ENCODE assay signal across 8 mouse cellular contexts in the genomic region with DNA sequence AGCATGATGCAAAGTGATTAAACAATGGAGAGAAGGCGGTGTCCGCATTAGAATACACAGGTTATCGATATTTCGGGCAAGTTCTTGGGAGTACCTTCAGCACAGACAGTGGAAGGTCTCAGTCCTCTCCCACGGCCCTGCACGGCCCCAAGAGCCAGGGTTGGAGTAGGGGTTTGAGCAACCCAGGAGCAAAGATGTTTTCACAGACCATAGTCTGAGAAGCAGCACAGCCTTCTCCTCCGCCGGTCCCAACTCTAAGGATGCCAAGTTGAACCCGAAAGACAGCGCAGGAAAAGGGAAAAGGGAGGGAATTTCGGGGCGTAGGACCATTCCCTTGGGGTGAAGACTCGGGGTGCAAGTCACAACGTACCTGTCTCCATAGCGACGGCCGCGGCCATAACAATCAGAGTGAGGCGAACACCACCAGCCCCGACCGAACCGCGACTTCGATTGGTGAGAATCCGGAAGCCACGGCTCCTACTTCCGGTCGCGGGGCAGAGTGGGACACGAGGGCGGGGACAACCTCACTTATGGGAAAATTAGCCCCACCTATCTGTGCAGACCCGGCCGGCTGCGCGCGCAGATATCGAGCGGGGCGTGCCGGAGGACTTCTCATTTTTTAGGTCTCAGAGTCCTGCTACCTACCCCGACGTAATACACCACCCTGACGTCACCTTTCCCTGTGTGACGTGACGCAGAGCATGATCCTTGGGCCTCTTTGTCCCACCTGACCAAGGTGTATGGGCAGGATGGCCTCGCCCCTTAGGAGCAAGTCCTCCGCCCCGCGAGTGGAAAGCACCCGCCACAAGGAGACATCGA. TPM values are rescaled to one million over a fixed set of nuclear protein-coding genes. Genes with fewer than 3 reads are reported as not detected.
A peak's percentile ranks its signal among the peaks of the same experiment; 100 is the strongest.
DNase-seq lines count a peak whose midpoint lies in the region; ATAC-seq lines count a peak whose summit lies in the region.

No protein-coding gene starts in this region.

- peak; percentile 96 for DNase-seq in 3T3-L1 (ENCODE audit: low read depth, low spot score)
- peak; percentile 76 to 90 for DNase-seq in adrenal gland, postnatal 4 days (ENCODE audit: low spot score in 2 of 2)
- DNase-seq in embryonic facial prominence, embryonic 14.5 days (ENCODE audit: low spot score): peak; percentile 98
- DNase-seq in heart, adult 9 months (ENCODE audit: low spot score in 2 of 2): peak; percentile 96
- DNase-seq in monocyte, adult 2 months (ENCODE audit: low read depth in 1 of 2, low spot score in 2 of 2): peak; percentile 79 to 87
- DNase-seq in spleen, postnatal 36 days (ENCODE audit: low spot score in 2 of 2): peak; percentile 94 to 96

- WGBS in embryonic facial prominence, embryonic 14.5 days: under 1% methylated on average over 51 of the region's 51 CpGs
- WGBS in kidney, embryonic 14.5 days: 1% methylated on average over 51 of the region's 51 CpGs
- WGBS in limb, embryonic 15.5 days: under 1% methylated on average over 51 of the region's 51 CpGs

- H3K9me3 ChIP-seq in embryonic facial prominence, embryonic 14.5 days (ENCODE audit: control insufficient read depth, low read length): no peaks in the 10 kb centered on the region
- H3K9me3 ChIP-seq in kidney, embryonic 14.5 days (ENCODE audit: control insufficient read depth, low read length): no peaks in the 10 kb centered on the region
- H3K9me3 ChIP-seq in limb, embryonic 15.5 days: no peaks in the 10 kb centered on the region

- peak overlapping the region; percentile 97 for H3K4me2 ChIP-seq in embryonic facial prominence, embryonic 14.5 days (ENCODE audit: low read depth, low read length)
- H3K4me2 ChIP-seq in kidney, embryonic 14.5 days (replicated peaks; ENCODE audit: low read depth, low read length): peak overlapping the region; percentile 93
- peak overlapping the region; percentile 93 for H3K4me2 ChIP-seq in limb, embryonic 15.5 days

- peak overlapping the region; percentile 69 for H3K9ac ChIP-seq in embryonic facial prominence, embryonic 14.5 days (ENCODE audit: low read depth, low read length)
- peak overlapping the region; percentile 86 for H3K9ac ChIP-seq in kidney, embryonic 14.5 days (ENCODE audit: low read depth, low read length)
- H3K9ac ChIP-seq in limb, embryonic 15.5 days: peak overlapping the region; percentile 63

- H3K4me1 ChIP-seq in embryonic facial prominence, embryonic 14.5 days (ENCODE audit: control insufficient read depth, insufficient read depth, low read length): peaks cover 11% of the 10 kb centered on the region
- H3K4me1 ChIP-seq in kidney, embryonic 14.5 days (ENCODE audit: control insufficient read depth, insufficient read depth, low read length): no peaks in the 10 kb centered on the region
- peaks cover 13% of the 10 kb centered on the region for H3K4me1 ChIP-seq in limb, embryonic 15.5 days

- no peaks in the 10 kb centered on the region for H3K27me3 ChIP-seq in embryonic facial prominence, embryonic 14.5 days (replicated peaks; ENCODE audit: control insufficient read depth, insufficient read depth, low read length)
- no peaks in the 10 kb centered on the region for H3K27me3 ChIP-seq in kidney, embryonic 14.5 days (ENCODE audit: control insufficient read depth, insufficient read depth, low read length)
- H3K27me3 ChIP-seq in limb, embryonic 15.5 days: no peaks in the 10 kb centered on the region

- peaks cover 33% of the 10 kb centered on the region for H3K36me3 ChIP-seq in embryonic facial prominence, embryonic 14.5 days (ENCODE audit: control insufficient read depth, insufficient read depth, low read length)
- H3K36me3 ChIP-seq in kidney, embryonic 14.5 days (ENCODE audit: control insufficient read depth, insufficient read depth, low read length): peaks cover 33% of the 10 kb centered on the region
- peaks cover 26% of the 10 kb centered on the region for H3K36me3 ChIP-seq in limb, embryonic 15.5 days

- peak; percentile 97 for ATAC-seq in embryonic facial prominence, embryonic 14.5 days (ENCODE audit: low read depth)
- ATAC-seq in kidney, embryonic 14.5 days (ENCODE audit: low FRiP score, low TSS enrichment): peak; percentile 95
- ATAC-seq in limb, embryonic 15.5 days (ENCODE audit: insufficient number of reproducible peaks, low FRiP score, low TSS enrichment, low read depth): peak; percentile 95

- H3K4me3 ChIP-seq in embryonic facial prominence, embryonic 14.5 days (ENCODE audit: low read depth, low read length): peak overlapping the region; percentile 69
- peak overlapping the region; percentile 92 for H3K4me3 ChIP-seq in kidney, embryonic 14.5 days (ENCODE audit: low read length)
- peak overlapping the region; percentile 70 for H3K4me3 ChIP-seq in limb, embryonic 15.5 days

- peak overlapping the region; percentile 78 for H3K27ac ChIP-seq in embryonic facial prominence, embryonic 14.5 days (replicated peaks; ENCODE audit: low read depth, low read length)
- peak overlapping the region; percentile 55; the same call in 1 of the 2 replicates for H3K27ac ChIP-seq in kidney, embryonic 14.5 days (ENCODE audit: low read depth, low read length)
- peak overlapping the region; percentile 76 for H3K27ac ChIP-seq in limb, embryonic 15.5 days

RNA-seq across cellular contexts. Expression of a gene that starts 0.6 kb away (rescaled TPM):
- 10 to 100 TPM; 14.8 to 15.0 TPM for total RNA-seq in adrenal gland, postnatal 4 days (2021)
- polyA plus RNA-seq in embryonic facial prominence, embryonic 14.5 days (2014; fragmentation: Nextera tagmentation; extraction: Ambion mirVana): 40.6 and 42.0 TPM in 2 replicates
- polyA plus RNA-seq in kidney, embryonic 14.5 days (2014; fragmentation: Nextera tagmentation; extraction: Ambion mirVana): 45.6 and 62.1 TPM in 2 replicates
- polyA plus RNA-seq in limb, embryonic 15.5 days (2015; fragmentation: Nextera tagmentation; extraction: Ambion mirVana): 36.6 and 40.0 TPM in 2 replicates

RNA-seq across cellular contexts. Expression of a gene that starts 7.5 kb away (rescaled TPM):
- 10 to 100 TPM; 68.2 to 71.9 TPM for total RNA-seq in adrenal gland, postnatal 4 days (2021)
- 197 and 203 TPM in 2 replicates for polyA plus RNA-seq in embryonic facial prominence, embryonic 14.5 days (2014; fragmentation: Nextera tagmentation; extraction: Ambion mirVana)
- 207 and 237 TPM in 2 replicates for polyA plus RNA-seq in kidney, embryonic 14.5 days (2014; fragmentation: Nextera tagmentation; extraction: Ambion mirVana)
- polyA plus RNA-seq in limb, embryonic 15.5 days (2015; fragmentation: Nextera tagmentation; extraction: Ambion mirVana): 257 and 283 TPM in 2 replicates

RNA-seq across cellular contexts. Expression of a gene that starts 7.5 kb away (rescaled TPM):
- 10 to 100 TPM; 10.2 to 13.8 TPM for total RNA-seq in adrenal gland, postnatal 4 days (2021)
- 9.0 and 11.8 TPM in 2 replicates for polyA plus RNA-seq in embryonic facial prominence, embryonic 14.5 days (2014; fragmentation: Nextera tagmentation; extraction: Ambion mirVana)
- polyA plus RNA-seq in kidney, embryonic 14.5 days (2014; fragmentation: Nextera tagmentation; extraction: Ambion mirVana): 9.5 and 18.1 TPM in 2 replicates
- 12.9 and 14.7 TPM in 2 replicates for polyA plus RNA-seq in limb, embryonic 15.5 days (2015; fragmentation: Nextera tagmentation; extraction: Ambion mirVana)

RNA-seq across cellular contexts. Expression of a gene that starts 8.2 kb away (rescaled TPM):
- 1 to 10 TPM; 1.3 to 1.7 TPM for total RNA-seq in adrenal gland, postnatal 4 days (2021)
- polyA plus RNA-seq in embryonic facial prominence, embryonic 14.5 days (2014; fragmentation: Nextera tagmentation; extraction: Ambion mirVana): 0.13 and 0.15 TPM in 2 replicates
- not detected in 2 replicates for polyA plus RNA-seq in kidney, embryonic 14.5 days (2014; fragmentation: Nextera tagmentation; extraction: Ambion mirVana)
- polyA plus RNA-seq in limb, embryonic 15.5 days (2015; fragmentation: Nextera tagmentation; extraction: Ambion mirVana): 0.29 and 0.56 TPM in 2 replicates

RNA-seq across cellular contexts. Expression of a gene that starts 52.2 kb away (rescaled TPM):
- total RNA-seq in adrenal gland, postnatal 4 days (2021): under 1 TPM; 0.25 to 0.51 TPM
- 8.3 and 14.0 TPM in 2 replicates for polyA plus RNA-seq in embryonic facial prominence, embryonic 14.5 days (2014; fragmentation: Nextera tagmentation; extraction: Ambion mirVana)
- 0.15 and 0.26 TPM in 2 replicates for polyA plus RNA-seq in kidney, embryonic 14.5 days (2014; fragmentation: Nextera tagmentation; extraction: Ambion mirVana)
- 3.2 and 4.5 TPM in 2 replicates for polyA plus RNA-seq in limb, embryonic 15.5 days (2015; fragmentation: Nextera tagmentation; extraction: Ambion mirVana)

Comparison
In these comparisons a context has a peak if more than half of its experiments do, and no peak if none do; other contexts are left out.
1. Peak in every context shown above with its lines: DNase-seq, ATAC-seq, H3K4me3 ChIP-seq and H3K27ac ChIP-seq.